Mouse (Mus musculus) layer of hippocampus, adult 2 months (tissue): Measurements from ENCODE around the gene Ccdc107. TPM values are rescaled to one million over a fixed set of nuclear protein-coding genes. Genes with fewer than 3 reads are reported as not detected.

Experiments
- DNase-seq, 2 experiments: peaks; one replicate each; pipeline ENCODE4 v3.0.0; 2022; ENCODE audit warnings: low spot score in 2 of 2
- H3K27ac ChIP-seq: fragments of 200-600 bp; 2 replicates; pipeline ENCODE4 v1.8.1; 2022
- H3K4me3 ChIP-seq: fragments of 200-600 bp; 2 replicates; pipeline ENCODE4 v1.8.1; 2022; ENCODE audit warnings: mild to moderate bottlenecking
- CTCF ChIP-seq: fragments of 200-600 bp; conservative IDR thresholded peaks from 2 replicates; pipeline ENCODE4 v1.8.1; 2022; ENCODE audit warnings: antibody characterized with exemption, mild to moderate bottlenecking, moderate library complexity
- total RNA-seq, 2 experiments: library from RNA; stranded (reverse); gene quantifications; 2 replicates each; pipeline ENCODE4 v1.2.3; 2021

Ccdc107 gene
- total RNA-seq, 2 experiments from 2014 or later, result 27.6 to 29.0 TPM

DNA sequence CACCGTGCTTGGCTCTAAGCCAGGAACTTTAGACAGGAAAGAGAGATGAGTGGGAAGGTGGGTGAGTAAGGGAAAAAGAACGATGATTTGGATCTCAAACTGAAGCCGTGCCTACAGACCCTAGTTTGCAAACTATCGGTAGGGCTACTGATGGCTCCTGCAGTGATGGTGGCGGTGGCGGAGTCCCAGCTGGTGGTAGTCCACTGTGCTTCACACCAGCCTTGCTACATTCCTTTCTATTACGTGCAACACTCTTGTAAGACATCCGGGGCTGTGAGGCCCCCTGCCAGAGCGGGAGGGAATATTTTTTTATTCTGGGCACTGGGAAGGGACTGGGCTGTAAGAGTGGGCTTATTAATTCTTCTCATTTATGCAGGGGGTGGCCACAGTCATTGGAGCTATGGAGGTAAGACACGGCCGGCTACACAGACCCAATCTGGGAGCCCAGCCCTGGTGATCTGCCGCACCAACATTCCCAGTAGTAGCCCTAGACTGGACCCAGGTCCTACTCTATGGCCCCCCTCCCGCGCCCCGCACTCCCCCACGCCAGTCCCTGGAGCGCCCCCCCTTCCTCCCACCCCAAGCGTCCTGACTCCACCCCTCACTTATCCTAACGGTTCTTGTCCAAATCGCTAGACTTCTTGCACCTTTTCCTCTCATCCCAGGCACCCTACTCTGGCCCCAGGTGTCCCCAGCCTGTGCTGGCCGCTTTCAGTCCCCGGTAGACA lies 15.4 kb downstream of the Ccdc107 start:
- TF ChIP-seq CTCF, result no peak
- Histone ChIP-seq H3K4me3 (peak overlapping the region; percentile 30), H3K27ac (no peak overlapping the region)
- no peak for DNase-seq

DNA sequence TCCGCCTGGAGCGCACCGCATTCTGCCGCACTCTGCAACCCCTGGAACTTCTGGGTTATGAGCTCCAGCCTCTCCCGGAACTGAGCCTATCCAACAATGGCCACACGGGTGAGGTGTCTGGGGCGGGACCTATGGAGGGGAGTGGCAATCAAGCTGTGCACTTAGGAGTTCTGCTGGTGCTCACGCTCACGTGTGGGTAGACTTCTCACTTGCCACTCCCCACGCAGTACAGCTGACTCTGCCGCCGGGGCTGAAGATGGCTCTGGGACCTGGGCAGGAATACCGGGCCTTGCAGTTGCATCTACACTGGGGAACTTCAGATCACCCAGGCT lies 15.9 kb downstream of the Ccdc107 start:
- Histone ChIP-seq H3K27ac (no peak overlapping the region), H3K4me3 (peak overlapping the region; percentile 30)
- DNase-seq, result no peak
- TF ChIP-seq CTCF, result no peak

DNA sequence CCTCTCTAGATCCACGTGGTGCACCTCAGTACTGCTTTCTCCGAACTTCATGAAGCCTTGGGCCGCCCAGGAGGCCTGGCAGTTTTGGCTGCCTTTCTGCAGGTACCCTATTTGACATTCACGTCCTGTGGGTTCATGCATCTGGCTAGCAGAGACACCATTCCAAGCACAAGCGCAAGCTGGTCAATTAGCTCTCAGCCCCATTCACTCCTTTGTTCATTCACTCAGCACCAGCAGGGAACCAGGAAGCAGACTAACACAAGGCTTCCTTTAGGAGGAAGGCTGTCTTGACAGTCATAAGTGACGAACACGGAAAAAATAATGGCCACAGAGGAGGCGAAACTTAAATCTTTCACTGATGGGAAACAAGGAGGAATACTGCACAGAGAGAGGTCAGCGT lies 16.4 kb downstream of the Ccdc107 start:
- no peak overlapping the region for H3K27ac ChIP-seq
- TF ChIP-seq CTCF, result no peak
- H3K4me3 ChIP-seq, result no peak overlapping the region
- DNase-seq, result no peak

DNA sequence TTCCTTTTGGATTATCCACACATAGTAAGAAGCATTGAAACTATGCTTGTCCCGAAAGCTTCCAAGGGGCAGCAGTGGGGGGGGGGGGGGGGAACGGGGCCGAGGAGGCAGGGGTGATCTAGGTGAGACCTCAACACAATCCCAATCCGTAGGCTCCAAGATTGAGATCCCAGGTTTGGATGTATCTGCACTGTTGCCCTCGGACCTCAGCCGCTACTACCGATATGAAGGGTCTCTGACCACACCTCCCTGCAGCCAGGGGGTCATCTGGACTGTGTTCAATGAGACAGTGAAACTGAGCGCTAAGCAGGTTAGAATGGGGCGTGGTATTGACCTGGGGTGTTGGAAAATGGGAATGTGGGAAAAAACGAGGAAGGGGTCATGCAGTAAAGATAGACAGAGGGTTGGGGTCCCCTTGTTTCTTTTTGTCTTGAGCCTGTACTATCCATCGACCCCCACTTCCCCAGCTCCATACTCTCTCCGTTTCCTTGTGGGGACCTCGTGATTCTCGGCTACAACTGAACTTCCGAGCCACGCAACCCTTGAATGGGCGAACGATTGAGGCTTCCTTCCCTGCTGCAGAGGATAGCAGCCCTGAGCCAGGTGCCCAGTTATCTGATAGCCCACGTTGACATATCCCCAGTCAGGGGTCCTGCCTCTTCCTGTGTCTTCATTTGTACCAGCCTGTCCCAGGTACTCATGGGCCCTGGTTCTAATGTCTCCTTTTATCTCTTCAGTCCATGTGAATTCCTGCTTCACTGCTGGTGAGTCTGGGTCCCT lies 19.2 kb downstream of the Ccdc107 start:
- TF ChIP-seq CTCF, result no peak
- no peak for DNase-seq
- H3K27ac ChIP-seq, result no peak overlapping the region
- no peak overlapping the region for H3K4me3 ChIP-seq

DNA sequence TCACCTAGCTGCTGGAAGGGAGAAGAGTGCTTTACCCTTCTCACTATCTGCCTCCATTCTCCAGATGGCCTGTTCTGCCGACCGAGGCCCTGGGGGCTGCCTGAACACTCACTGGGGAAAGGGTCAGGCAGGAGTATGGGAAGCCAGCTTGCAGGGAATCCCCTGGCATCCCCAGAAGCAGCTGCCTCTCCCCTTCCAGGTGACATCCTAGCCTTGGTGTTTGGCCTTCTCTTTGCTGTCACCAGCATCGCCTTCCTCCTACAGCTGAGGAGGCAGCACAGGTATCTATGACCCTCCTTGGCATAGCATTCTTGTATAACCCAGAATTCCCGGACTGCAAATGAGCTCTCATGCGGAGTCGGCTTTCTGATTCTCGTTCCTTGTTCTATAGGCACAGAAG lies 20.0 kb downstream of the Ccdc107 start:
- no peak overlapping the region for H3K4me3 ChIP-seq
- no peak for DNase-seq
- no peak for TF ChIP-seq CTCF
- no peak overlapping the region for H3K27ac ChIP-seq

DNA sequence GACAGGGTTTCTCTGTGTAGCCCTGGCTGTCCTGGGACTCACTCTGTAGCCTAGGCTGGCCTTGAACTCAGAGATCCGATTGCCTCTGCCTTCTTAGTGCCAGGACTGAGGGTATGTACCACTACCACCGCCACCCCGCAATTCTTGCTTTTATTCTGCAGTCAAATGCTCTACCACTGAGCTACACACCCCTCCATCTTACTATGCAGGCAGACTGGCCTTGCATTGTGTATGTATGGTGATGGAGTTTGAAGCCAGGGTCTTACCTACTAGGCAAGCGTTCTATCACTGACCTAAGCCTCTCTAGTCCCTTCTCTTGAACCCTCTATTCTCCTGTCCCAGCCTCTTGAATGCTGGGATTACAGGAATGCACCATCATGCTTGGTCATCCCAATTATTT lies 20.6 kb downstream of the Ccdc107 start:
- no peak overlapping the region for H3K4me3 ChIP-seq
- no peak overlapping the region for H3K27ac ChIP-seq
- no peak for DNase-seq
- no peak for TF ChIP-seq CTCF

DNA sequence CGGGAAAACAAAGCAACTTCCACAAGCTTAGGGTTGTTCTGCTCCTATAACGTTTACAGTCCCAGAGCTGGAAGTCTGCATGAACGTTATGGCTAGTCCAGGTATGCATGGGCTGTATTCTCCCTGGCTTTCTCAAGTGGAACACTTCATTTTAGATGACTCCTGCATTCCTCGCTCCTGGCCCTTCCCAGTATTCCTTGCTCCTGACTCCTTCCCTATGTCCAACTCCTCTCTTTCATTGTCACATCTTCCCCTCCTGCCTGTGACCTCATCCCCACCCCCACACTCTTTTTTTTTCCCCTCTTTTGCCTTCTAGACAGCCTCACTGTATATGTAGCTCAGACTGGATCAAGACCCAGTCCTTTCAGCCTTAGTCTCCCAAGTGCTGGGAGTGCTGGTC lies 21.1 kb downstream of the Ccdc107 start:
- no peak overlapping the region for H3K27ac ChIP-seq
- no peak for TF ChIP-seq CTCF
- DNase-seq, result no peak
- H3K4me3 ChIP-seq, result no peak overlapping the region

DNA sequence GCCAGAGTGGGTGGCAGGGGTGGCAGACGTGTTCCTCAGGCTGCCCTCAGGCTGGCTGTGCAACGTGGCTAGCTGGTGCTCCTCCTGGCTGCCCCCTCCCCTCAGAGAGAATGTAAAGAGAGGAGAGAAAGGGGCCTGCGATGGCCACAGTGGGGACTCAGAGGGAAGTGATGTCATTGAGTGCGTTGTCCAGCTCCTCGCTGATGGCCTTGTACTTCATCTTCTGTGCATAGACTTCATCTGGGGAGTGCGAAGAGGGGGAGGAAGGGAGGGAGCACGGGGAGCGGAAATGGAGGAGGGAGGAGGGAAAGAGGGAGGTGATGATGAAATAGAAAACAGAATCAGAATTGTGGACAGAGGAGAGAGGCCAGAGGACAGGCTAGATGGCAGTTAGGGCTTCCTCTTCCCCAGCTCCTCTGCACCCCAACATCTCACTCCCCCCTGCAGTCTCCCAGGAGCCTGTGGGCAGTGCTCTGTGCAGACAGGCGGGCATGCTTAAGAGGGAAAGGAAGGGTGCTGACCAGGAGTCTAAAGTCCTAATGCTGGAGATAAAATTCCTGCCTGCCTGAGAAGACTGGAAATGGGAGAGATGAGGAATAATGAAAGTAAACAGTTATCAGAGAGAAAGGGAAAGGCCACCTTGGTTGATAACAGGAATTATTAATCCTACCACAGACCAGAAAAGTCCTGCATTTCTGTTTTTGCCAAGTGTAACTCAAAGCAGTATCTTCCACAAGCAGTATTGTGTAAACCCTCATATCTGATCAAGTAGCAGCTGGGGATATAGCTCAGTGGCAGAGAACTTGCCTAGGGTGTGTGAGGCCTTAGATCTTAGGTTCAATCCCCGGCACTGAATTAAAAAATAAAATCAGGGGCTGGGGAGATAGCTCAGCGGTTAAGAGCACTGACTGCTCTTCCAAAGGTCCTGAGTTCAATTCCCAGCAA lies 23.3 kb downstream of the Ccdc107 start:
- Histone ChIP-seq H3K4me3 (no peak overlapping the region), H3K27ac (no peak overlapping the region)
- DNase-seq, result no peak
- no peak for TF ChIP-seq CTCF

DNA sequence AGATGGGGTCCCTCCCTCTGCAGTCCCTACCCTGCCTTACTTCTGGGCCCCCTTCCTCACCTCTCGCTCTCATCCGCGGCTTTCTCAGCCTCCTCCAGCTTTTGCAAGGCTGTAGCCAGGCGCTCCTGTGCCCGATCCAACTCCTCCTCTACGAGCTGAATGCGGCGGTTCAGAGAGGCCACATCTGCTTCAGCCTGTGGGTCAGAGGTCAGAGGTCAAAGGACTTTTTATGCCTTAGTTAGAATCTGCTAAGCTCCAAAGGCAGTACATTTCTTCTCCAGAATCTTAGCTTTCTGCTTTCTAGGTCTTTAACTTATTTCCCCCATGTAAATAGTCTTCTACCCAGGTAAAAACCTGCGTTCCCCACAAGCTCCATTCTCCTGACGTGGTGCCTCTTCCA lies 26.9 kb downstream of the Ccdc107 start:
- no peak overlapping the region; the same call in 1 of the 2 replicates for H3K4me3 ChIP-seq
- no peak for TF ChIP-seq CTCF
- DNase-seq, result no peak
- no peak overlapping the region for H3K27ac ChIP-seq

DNA sequence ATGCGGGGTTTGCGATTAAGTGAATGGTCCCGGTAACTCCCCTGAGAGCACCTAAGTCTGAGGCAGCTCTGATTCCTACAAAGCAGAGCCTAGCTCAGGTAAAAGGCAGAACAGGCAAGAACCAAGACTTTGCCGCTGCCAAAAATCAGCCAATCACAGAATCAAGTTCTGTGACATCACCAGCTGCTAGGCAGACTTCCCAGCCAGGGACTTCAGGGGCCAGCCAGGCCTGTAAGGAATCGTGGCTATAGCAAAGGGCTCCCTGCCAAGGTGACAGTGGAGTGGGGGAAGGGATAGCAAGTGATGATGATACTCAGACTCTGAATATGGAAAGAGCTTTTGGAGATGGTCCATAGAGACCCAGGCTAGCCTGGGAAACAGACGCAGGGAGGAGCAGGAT lies 27.3 kb downstream of the Ccdc107 start:
- Histone ChIP-seq H3K27ac (no peak overlapping the region), H3K4me3 (no peak overlapping the region; the same call in 1 of the 2 replicates)
- peak; percentile 76 to 93 for DNase-seq
- no peak for TF ChIP-seq CTCF

DNA sequence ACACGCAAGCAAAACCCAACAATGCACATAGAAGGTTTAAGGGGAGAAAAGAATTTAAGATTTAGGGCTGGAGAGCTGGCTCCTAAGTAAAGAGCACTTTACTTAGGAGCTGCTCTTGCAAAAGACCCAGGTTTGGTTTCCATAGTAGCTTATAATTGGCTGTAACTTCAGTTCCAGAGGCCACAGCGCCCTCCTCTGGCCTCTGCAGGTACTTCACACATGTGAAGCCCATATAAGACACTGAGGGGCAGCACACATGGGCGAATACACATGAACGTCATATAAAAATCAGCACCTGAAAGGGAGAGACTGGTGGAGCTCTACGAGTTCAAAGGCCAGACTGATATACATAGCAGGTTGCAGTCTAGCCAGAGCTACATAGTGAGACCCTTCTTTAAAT lies 35.2 kb downstream of the Ccdc107 start:
- TF ChIP-seq CTCF, result peak; percentile 59
- no peak overlapping the region for H3K4me3 ChIP-seq
- DNase-seq, result no peak
- no peak overlapping the region for H3K27ac ChIP-seq

DNA sequence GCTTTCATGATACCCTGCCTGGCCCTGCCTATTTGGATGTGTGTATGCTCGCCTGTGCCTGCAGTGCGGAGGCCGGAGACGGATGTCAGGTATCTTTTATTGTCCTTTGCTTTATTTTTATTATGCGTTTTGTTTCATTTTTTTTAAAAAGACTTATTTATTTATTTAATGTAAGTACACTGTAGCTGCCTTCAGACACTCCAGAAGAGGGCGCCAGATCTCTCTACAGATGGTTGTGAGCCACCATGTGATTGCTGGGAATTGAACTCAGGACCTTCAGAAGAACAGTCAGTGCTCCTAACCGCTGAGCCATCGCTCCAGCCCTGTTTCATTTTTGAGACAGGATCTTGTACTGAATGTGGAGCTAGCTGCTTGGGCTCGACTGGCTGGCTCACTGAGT lies 35.8 kb downstream of the Ccdc107 start:
- peak; percentile 48 for TF ChIP-seq CTCF
- Histone ChIP-seq H3K27ac (no peak overlapping the region), H3K4me3 (no peak overlapping the region)
- no peak for DNase-seq

DNA sequence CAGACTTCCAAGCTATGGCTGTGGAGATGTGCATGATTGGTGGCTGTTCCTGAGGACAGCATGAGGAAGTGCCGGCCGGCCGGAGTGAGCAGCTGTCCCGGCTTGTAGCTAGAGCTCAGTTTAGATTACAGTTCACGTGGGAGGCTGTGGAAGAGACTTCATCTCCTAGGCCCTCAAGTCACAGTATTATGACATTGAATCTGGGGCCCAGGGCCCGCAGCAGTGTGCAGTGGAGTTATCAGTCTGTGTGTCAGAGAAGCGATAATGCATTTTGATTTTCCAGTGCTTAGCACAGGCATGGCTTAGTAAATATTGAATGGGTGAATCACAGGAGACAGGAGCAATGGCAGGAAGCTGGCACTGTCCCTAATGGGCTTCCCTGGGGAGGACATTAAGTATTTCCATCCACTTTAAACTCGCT lies 37.4 kb downstream of the Ccdc107 start:
- no peak for TF ChIP-seq CTCF
- no peak for DNase-seq
- no peak overlapping the region for H3K27ac ChIP-seq
- H3K4me3 ChIP-seq, result no peak overlapping the region
